Mouse (Mus musculus) liver, embryonic 14.5 days (tissue): ENCODE measurements around the gene Spin1.

Experiments used
- CTCF ChIP-seq: IDR thresholded peaks from 2 replicates; pipeline ENCODE4 v1.5.1; 2016; ENCODE audit warnings: antibody characterized with exemption, low read depth, control low read depth
- EP300 ChIP-seq: IDR thresholded peaks from 2 replicates; pipeline ENCODE4 v1.6.1; 2016; ENCODE audit warnings: antibody characterized with exemption, low read depth

DNA sequence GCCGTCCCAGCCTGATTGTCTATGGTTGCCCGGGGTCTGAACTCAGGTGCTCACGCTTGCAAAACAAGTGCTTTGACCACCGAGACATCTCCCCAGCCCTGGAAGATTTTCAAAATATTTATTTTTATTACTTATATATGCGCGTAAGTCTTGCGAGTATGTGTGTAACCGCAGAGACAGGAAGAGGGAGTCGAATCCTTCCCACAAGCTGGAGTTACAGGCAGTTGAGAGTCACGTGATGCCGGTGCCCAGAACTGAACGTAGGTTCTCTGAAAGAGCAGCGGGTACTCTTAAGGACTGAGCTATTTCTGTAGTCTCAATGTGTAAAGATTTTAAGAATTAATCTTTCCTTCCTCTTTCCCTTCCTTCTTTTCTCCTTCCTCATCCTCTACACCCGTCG, 93.2 kb downstream of the Spin1 start:
- TF ChIP-seq CTCF (no peak), EP300 (no peak)
